Mouse (Mus musculus): ENCODE measurements at regions not wholly inside any gene's neighbourhood (a gene's known extent, or its start where the extent isn't known, plus 50 kb on each side); places are given as distances from the start of the nearest gene placed in this dataset.
A peak's percentile ranks its signal among the peaks of the same experiment; 100 is the strongest.

DNA sequence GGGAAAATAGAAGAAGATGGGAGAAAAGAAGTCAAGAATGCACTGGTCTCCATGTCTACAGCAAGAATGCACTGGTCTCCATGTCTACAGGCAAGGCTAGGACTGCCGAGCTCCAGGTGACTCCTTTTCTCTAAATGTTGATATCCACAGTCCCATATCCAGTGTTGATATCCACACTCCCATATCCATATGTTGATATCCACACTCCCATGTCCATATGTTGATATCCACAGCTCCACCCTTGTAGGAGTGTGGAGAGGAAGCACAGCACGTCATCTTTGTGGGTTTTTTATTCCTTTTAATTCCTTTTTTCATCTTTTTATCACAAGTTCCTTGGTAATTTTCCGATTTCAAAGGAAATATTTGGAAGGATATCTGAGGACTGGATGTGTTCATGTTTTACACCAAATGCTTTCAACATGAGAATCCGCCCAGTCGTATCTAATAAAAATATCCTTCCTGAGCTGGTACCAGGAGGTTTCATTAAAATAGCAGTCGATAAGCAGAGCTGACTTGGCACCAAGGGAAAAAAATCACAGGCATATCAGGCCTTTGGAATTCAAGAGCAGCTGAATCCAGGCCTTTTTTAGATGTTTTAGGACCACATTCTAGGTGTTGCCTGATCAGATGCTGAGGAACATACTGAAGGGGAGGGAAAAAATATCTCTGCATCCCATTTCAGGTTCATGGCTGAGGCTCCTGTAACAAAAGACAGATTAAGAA, 653.7 kb upstream of the Cdh11 start:
- ATAC-seq (replicated peaks in 1 of 2; ENCODE audit: insufficient read depth in 1 of 2, low FRiP score in 2 of 2, low TSS enrichment in 1 of 2, low read depth in 1 of 2, poor library complexity in 2 of 2, severe bottlenecking in 2 of 2) = no peak

DNA sequence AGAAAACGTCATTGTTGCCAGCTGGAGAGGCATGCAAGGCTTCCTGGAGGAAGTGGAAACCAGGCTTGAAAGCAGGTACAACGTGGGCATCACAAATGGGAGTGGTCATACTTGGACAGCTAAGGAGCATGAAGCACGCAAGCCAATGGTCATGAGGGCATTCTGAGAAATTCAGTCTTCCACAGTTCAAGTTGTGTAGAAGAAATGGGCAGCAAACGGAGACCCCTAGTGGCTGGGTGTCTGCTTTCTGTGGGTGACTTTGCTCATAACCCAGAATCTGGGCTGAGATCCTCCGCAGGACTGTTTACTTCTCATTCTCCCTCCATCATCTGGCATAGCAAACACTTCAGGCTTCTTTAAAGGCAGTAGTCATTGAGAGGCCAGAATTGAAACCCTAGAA, 655.7 kb upstream of the Cdh11 start:
- ATAC-seq (replicated peaks in 1 of 2; ENCODE audit: insufficient read depth in 1 of 2, low FRiP score in 2 of 2, low TSS enrichment in 1 of 2, low read depth in 1 of 2, poor library complexity in 2 of 2, severe bottlenecking in 2 of 2) = 0 out of 4 replicates have a peak, but pooled peaks of 1 of the 2 experiments have one; percentile 37

DNA sequence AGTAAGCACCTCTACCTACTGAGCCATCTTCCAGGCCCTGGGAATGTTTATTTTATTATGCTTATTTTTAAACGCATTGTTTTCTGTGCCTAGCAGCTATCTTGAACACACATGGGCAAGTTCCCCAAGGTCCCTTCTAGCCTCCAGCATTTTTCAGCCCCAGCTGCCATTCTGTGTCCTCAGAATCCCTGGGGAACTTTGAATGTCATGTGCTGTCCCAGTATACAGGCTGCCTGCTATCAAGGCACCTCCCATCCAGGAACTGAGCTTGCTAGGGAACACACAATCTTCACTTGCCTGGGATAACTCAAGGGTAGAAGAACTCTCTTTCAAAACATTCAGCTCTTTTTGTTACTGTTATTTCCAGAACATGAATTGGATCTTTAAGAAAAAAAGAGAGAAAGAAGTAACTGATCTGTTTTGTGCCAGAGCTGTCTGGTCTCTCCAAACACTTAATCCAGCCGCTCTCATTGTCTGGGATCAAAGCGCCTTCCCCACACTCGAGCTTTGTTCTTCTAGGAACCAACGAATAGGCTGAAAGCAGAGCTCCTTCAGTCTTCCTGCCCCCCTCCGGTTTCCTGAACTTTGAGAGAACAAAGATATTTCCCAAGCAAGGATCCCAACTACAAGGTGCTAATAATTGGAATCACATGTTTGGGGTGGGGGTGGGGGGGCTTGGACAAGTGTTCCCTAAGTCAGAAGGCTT, 657.1 kb upstream of the Cdh11 start:
- ATAC-seq (replicated peaks in 1 of 2; ENCODE audit: insufficient read depth in 1 of 2, low FRiP score in 2 of 2, low TSS enrichment in 1 of 2, low read depth in 1 of 2, poor library complexity in 2 of 2, severe bottlenecking in 2 of 2) = no peak

DNA sequence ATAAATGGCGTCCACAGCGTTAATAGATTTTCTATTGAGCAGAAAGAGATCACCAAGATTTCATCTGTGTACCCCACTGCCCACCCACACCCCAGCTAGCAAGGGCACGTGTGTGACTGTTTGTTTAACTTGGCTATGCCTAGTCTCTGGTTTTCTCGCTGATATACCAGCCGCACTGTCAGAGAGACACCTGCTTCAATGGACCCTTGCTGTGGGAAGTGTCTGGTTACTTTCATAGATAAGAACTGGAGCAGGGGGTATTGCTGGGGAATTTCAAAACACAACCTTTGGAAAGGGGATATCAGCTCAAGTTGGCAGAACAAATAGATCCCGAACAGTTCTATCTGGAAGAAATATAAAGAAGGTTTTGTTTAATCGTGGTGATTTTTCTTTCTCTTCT, 656.8 kb upstream of the Cdh5 start:
- no peak for ATAC-seq (replicated peaks in 1 of 2; ENCODE audit: insufficient read depth in 1 of 2, low FRiP score in 2 of 2, low TSS enrichment in 1 of 2, low read depth in 1 of 2, poor library complexity in 2 of 2, severe bottlenecking in 2 of 2)

DNA sequence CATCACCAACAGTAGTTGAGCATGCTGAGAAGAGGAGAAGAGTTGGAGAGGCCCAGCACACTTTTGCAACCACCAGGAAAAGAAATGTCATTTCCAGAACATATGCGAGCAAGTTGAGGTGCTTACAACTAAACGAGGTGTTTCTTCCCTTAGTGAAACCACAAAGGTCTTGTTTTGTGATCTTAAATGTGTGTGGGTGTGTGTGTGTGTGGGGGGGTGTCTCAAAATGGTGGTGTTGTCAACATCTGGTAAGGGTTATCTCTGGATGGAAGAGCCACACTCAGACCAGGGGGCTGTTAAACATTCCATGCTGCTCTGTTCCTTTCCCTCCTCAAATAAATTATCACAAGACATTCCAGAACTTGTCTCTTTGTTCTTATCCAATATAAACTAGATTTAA, 656.0 kb upstream of the Cdh5 start:
- ATAC-seq (replicated peaks in 1 of 2; ENCODE audit: insufficient read depth in 1 of 2, low FRiP score in 2 of 2, low TSS enrichment in 1 of 2, low read depth in 1 of 2, poor library complexity in 2 of 2, severe bottlenecking in 2 of 2) = no peak

DNA sequence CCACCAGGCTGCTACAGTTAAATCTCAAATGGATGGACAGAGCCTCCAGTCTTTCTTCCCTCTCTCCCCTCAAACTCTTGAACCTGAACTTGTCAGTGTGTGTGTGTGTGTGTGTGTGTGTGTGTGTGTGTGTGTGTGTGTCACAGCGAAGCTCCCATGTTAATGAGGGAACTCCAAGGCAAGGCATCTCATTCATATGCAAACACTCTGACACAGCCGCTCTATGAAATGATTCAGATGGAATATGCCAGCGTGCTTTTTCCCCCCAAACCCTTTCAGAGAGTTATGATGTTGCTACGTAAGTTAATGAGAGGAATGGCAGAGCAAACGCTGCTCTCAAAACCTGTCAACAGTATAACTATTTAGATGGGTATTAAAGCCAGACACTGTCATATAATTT, 653.5 kb upstream of the Cdh5 start:
- ATAC-seq (replicated peaks in 1 of 2; ENCODE audit: insufficient read depth in 1 of 2, low FRiP score in 2 of 2, low TSS enrichment in 1 of 2, low read depth in 1 of 2, poor library complexity in 2 of 2, severe bottlenecking in 2 of 2) = no peak

DNA sequence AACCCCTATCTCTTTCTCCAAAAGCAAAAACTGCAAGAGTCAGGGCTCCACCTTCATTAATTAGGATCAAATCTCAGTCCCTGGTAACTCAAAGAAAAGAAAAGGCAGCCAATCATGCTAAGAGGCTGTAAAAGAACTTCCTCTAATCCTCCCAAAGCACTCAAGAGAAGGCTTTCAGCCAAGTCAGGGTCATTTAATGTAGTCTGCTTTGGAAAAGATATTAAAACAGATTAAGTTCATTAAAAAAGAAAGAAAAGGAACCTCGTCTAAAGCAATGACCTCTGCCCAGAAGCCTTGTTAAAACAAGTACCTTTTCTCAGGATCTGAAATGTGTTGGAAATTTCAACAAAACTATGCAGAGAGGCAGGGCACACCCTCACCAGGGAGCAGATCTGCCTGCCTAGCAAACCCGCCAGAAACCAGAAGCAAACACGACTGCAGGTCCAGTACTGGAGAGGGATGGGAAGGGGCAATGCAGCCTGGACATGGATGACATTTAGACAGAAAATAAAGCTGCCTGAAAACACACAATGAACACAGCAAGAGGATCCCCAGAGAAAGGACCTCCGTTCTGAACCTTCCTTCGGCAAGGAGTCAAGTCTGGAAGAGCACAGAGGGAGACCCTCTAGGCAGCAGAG, 649.9 kb upstream of the Cdh5 start:
- no peak for ATAC-seq (replicated peaks in 1 of 2; ENCODE audit: insufficient read depth in 1 of 2, low FRiP score in 2 of 2, low TSS enrichment in 1 of 2, low read depth in 1 of 2, poor library complexity in 2 of 2, severe bottlenecking in 2 of 2)

DNA sequence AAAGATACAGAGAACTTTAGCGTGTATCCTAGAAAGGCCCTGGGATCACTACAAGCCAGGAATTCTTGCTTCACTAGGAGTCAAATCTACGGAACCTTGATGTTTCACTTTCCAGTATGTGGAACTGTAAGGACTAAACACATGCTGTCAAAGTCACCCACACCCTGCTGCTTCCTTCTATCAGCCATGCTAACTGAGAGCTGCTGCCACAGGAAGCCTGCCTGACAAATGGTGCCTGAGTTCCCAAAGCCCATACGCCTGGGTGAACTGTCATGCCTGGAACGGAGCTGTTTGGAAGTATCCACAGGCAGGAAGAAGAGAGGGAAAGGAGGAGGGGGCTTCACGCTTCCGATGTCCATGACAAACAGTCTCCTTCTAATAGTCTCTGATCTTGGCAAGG, 644.2 kb upstream of the Cdh5 start:
- no peak for ATAC-seq (replicated peaks in 1 of 2; ENCODE audit: insufficient read depth in 1 of 2, low FRiP score in 2 of 2, low TSS enrichment in 1 of 2, low read depth in 1 of 2, poor library complexity in 2 of 2, severe bottlenecking in 2 of 2)

DNA sequence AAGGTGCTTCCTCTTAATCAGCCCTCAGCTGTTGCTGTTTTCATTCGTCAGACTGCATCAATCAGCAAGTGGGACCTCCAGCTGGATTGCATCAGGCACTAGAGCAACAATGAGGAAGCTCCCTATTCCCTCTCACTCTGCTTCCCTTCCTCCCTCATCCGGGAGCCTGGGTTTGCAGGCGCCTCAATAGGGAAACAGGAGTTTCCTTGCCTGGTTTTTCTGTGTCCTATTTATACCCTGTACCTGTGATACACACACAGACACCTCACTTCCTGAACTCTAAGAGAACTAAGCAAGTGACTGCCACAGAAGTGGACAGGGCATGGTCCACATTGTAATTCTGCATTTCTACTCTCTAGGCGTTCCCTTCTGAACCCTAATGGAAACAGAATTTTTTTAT, 637.9 kb upstream of the Cdh5 start:
- ATAC-seq (replicated peaks in 1 of 2; ENCODE audit: insufficient read depth in 1 of 2, low FRiP score in 2 of 2, low TSS enrichment in 1 of 2, low read depth in 1 of 2, poor library complexity in 2 of 2, severe bottlenecking in 2 of 2) = no peak

DNA sequence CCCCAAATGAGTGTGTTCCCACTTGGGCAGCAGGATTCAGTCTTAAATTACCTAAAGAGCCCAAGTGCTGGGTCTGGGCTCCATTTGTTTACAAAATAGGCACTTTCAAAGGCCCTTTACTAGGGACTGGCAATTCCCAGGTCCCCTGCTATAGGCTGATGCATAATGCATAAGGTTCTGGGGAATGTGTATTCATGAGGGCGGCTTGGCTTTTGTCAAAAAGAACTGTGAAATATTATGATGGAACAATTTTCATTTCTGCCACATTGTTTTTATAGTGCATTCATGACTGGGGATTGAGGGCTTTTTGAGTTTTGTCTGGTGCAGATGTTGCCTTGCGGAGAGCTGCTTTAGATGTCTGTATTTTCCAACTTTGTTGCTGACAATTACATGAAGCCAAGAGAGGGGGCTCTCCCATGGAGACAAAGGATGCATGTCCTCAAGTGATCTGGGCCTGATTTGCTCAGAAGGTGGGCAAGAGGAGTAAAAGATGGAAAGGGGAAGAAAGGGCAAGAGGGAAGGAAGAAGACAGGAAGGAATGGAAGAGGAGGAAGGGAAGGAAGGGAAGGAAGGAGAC, 636.6 kb upstream of the Cdh5 start:
- no peak for ATAC-seq (replicated peaks in 1 of 2; ENCODE audit: insufficient read depth in 1 of 2, low FRiP score in 2 of 2, low TSS enrichment in 1 of 2, low read depth in 1 of 2, poor library complexity in 2 of 2, severe bottlenecking in 2 of 2)

DNA sequence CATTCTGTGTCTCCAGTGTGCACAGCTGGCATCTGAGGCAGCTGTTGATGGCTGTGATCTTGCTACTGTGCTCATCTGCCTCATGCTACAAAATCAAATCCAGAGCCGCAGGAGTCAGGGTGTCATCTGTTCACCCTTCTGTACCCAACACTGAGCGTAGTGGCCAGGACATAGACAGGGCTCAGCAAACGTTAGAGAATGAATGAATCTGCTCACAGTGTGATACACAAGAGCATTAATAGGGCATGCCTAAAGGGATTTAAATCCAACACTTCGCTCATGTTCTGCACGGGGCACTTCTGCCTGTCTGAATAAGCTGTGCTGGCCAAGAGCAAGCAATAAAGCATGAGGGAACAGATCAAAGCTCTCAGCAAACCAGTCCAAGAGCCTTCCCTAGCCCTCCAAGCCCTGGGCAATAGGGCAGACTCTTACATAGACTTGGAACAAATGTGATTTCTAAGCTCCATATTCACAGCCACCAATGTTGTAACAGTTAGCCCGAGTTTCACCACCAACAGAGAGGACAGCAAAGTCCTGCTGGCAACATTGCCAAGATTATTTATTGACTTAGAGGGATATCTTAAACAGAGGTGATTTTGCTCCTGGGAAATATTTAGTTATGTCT, 633.8 kb upstream of the Cdh5 start:
- ATAC-seq (replicated peaks in 1 of 2; ENCODE audit: insufficient read depth in 1 of 2, low FRiP score in 2 of 2, low TSS enrichment in 1 of 2, low read depth in 1 of 2, poor library complexity in 2 of 2, severe bottlenecking in 2 of 2) = no peak

DNA sequence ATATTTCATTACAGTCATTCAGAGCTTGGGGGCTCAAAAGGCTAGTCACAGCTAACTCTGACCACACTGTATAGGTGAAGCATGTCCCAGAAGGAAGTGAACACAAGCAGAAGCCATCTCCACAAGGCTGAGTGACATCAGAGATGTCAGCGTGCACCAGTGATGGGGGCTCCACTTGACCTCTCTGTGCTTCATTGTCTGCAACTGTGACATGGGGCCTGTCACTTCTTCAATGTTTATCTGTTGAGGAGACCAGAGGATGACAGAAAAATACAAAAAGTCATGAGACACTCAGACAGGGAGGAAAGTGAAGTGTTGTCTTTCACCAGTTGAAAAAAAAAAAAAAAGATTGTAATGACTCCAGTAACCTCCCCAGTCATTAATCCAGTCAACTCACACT, 632.4 kb upstream of the Cdh5 start:
- ATAC-seq (replicated peaks in 1 of 2; ENCODE audit: insufficient read depth in 1 of 2, low FRiP score in 2 of 2, low TSS enrichment in 1 of 2, low read depth in 1 of 2, poor library complexity in 2 of 2, severe bottlenecking in 2 of 2) = no peak

DNA sequence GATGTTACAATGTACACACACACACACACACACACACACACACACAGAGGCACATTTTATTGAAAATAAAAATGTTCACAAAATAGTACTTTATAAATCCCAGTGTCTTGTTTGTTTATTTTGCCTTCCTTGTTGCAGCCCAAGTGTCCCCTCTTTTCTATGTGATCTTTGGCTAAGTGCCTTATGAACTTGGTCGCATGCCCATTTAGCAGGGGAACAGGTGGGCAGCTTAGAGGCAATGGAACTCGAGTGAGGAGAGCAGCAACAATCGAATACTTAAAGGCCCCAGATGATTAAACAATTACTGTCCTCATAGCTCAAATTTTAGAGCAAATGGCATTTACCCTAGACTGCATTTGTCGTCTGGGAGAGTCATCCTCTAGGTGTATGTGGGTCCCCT, 631.1 kb upstream of the Cdh5 start:
- no peak for ATAC-seq (replicated peaks in 1 of 2; ENCODE audit: insufficient read depth in 1 of 2, low FRiP score in 2 of 2, low TSS enrichment in 1 of 2, low read depth in 1 of 2, poor library complexity in 2 of 2, severe bottlenecking in 2 of 2)

DNA sequence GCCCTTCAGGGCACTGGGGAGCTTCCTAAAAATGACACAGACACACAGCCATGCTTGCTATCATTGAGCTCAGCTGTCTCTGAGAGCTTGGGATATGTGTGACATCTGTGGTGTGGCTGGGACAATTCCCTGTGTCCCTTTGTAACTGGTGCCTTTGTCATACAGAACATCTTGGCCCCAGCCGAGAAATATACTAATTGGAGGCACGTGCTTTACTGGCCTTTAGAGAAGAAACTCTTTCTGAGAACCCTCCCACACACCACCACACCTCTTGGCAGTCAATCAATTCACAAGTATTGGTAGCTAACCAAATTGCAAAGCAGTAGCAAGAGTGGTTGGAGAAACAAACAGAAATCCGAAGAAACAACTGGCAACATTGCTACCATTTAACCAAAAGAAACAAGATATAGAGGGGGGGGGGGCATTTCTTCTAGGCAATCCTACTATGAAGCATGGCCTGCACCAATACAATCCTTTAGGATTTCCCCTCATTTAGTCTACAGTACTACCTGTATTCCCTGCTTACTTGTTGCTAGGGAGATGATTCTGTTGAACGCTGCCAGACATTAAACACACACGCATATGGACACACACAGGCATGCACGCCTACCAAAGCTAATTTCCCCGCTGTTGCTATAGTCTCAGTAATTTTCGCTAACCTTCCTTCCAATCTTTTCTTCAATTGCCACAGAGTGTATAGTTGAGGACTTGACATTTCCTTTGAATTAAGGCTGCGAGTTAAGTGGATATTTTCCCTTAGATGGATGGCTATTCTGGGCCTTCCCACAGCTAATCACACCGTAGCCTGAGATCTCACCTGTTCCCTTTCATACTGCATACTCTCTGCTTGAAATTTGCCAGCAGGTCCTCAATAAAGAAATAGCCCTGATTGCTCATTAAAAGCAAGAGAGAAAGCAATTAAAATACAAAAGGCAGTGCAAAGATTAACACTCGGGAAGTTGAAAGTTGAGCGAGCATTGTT, 625.3 kb upstream of the Cdh5 start:
- ATAC-seq (replicated peaks in 1 of 2; ENCODE audit: insufficient read depth in 1 of 2, low FRiP score in 2 of 2, low TSS enrichment in 1 of 2, low read depth in 1 of 2, poor library complexity in 2 of 2, severe bottlenecking in 2 of 2) = no peak

DNA sequence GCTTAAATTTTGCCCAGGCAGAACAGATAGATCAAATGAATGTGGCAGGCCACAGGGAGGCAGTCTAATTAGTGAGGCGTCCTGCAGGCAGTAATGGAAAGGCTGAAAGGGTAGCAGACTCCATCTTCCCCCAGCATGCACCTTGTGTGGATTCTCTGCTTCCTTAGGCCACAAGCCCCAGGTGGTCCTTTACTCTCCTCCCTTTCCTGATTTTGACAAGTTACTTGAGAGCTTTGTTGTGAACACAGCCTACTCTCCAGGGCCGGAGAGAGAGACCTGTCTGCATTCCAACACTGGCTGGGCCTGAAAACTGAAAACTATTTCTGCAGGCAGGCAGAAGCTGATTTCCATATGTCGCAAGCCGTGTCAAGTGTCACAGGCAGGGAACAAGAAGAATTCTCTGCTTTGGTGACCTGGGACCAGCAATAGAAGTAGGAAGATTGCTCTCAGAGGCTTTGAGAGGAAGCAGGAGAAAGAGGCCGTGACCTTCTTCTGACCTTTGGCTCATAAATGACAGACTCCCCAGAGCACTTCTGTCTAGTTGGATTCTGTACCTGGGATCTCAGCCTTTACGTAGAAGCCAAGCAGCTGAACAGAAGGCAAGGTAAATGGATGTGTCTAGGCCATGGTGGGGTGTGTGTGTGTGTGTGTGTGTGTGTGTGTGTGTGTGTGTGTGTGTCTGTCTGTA, 619.2 kb upstream of the Cdh5 start:
- ATAC-seq (replicated peaks in 1 of 2; ENCODE audit: insufficient read depth in 1 of 2, low FRiP score in 2 of 2, low TSS enrichment in 1 of 2, low read depth in 1 of 2, poor library complexity in 2 of 2, severe bottlenecking in 2 of 2) = no peak

DNA sequence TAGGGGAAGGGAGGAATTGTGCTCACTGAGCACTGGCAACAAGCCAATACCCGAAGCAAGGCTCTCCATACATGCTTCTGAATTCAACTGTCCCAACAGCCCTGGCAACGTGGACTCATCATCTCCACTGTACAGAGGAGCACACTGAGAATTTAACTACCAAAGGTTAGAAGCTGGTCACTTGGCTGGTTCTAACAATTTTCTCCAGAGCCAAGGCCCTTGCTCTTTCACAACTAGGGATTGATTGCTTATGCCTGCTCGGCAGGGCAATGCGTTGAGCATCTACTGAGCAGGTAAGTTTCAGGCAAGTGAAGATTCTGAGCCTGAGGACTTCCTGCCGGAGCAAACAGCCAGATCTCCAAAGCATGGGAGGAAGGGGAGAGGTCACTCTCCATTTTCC, 616.0 kb upstream of the Cdh5 start:
- ATAC-seq (replicated peaks in 1 of 2; ENCODE audit: insufficient read depth in 1 of 2, low FRiP score in 2 of 2, low TSS enrichment in 1 of 2, low read depth in 1 of 2, poor library complexity in 2 of 2, severe bottlenecking in 2 of 2) = no peak

Data from hematopoietic stem cell, adult 5-6 weeks (primary cell).